Mouse (Mus musculus): ENCODE data around the gene Mthfd1. TPM values are rescaled to one million over a fixed set of nuclear protein-coding genes. Genes with fewer than 3 reads are reported as not detected.

Gene Mthfd1
- total and polyA plus RNA-seq, 3 experiments = 110 to 133 (median 112) TPM

- Histone ChIP-seq H3K4me1 (ENCODE audit: control insufficient read depth in 1 of 2, insufficient read depth in 2 of 2) (peaks cover 7 to 60% of the 10 kb centered on the region in 2 experiments; a peak in 3 of 4 replicates), H3K79me2 (replicated peaks; ENCODE audit: control insufficient read depth, extremely low read depth, insufficient read depth, poor library complexity, severe bottlenecking) (peaks cover 72% of the 10 kb centered on the region), H3K27me3 (replicated peaks) (no peaks in the 10 kb centered on the region), H3K9ac (ENCODE audit: insufficient read depth, low read depth) (peak overlapping the region; percentile 29), H3K36me3 (replicated peaks in 1 of 2; ENCODE audit: control insufficient read depth in 1 of 2, insufficient read depth in 1 of 2, low read length in 1 of 2) (peaks cover 0 to 15% of the 10 kb centered on the region in 2 experiments), H3K27ac (ENCODE audit: insufficient read depth, low read depth) (no peak overlapping the region), H3K9me3 (replicated peaks; ENCODE audit: low read length) (no peaks in the 10 kb centered on the region), H3K4me3 (replicated peaks in 1 of 3; ENCODE audit: low read depth in 2 of 3, low read length in 2 of 3, poor library complexity in 1 of 3) (peak overlapping the region in 1 of 3 experiments; percentile 4), H3K4me2 (ENCODE audit: insufficient read depth, low read depth, poor library complexity, severe bottlenecking) (peak overlapping the region; percentile 88)
- dilution Hi-C loops (cut with MboI; ENCODE audit: extremely low pct_ligation_motif_present, extremely low pct_unique_long_range_greater_than_20kb, low sequenced_read_pairs) (no loop called here), in situ Hi-C loops (cut with MboI; ENCODE audit: low pct_ligation_motif_present, low pct_unique_long_range_greater_than_20kb, low sequenced_read_pairs) (loop anchor here (10.0 kb wide), 1 partner anchor 229 kb away; no protein-coding TSS in a partner anchor)
- no peak for DNase-seq (ENCODE audit: extremely low read depth)
- TF ChIP-seq HCFC1 (IDR thresholded peaks at IDR 0.05; ENCODE audit: low read depth, low read length) (no peak), POLR2A (IDR thresholded peaks at IDR 0.05; ENCODE audit: low read depth, low read length) (no peak), TBP (conservative IDR thresholded peaks at IDR 0.05; ENCODE audit: low read depth, low read length) (no peak), MAX (IDR thresholded peaks at IDR 0.05; ENCODE audit: low read length) (no peak), JUN (IDR thresholded peaks at IDR 0.05; ENCODE audit: insufficient read depth, low read depth, low read length) (no peak), ZMIZ1 (IDR thresholded peaks at IDR 0.05; ENCODE audit: low read depth, low read length) (no peak), CTCF (conservative IDR thresholded peaks at IDR 0.05 in 1 of 2, IDR thresholded peaks at IDR 0.05 in 1 of 2; ENCODE audit: low read depth in 2 of 2, low read length in 2 of 2) (no peak), GABPA (IDR thresholded peaks at IDR 0.05; ENCODE audit: insufficient replicate concordance, low read depth, low read length) (no peak), MYC (IDR thresholded peaks at IDR 0.05; ENCODE audit: low read depth, low read length) (no peak), EP300 (IDR thresholded peaks at IDR 0.05; ENCODE audit: low read length) (no peak), ELF1 (IDR thresholded peaks at IDR 0.05; ENCODE audit: low read depth, low read length) (no peak), BHLHE40 (IDR thresholded peaks at IDR 0.05; ENCODE audit: low read depth, low read length) (no peak), USF2 (conservative IDR thresholded peaks at IDR 0.05; ENCODE audit: low read depth, low read length) (no peak), TCF12 (IDR thresholded peaks at IDR 0.05; ENCODE audit: low read depth, low read length) (no peak), E2F4 (IDR thresholded peaks at IDR 0.05; ENCODE audit: insufficient replicate concordance, low read depth, low read length) (no peak), NRF1 (IDR thresholded peaks at IDR 0.05; ENCODE audit: low read depth, low read length) (no peak), CHD2 (IDR thresholded peaks at IDR 0.05; ENCODE audit: low read length) (no peak), MAZ (IDR thresholded peaks at IDR 0.05; ENCODE audit: low read depth, low read length) (no peak)
Observed at GRCm38 (mm10) chr12:76366276-76366675, 111.2 kb downstream of the Mthfd1 start.

GRCm38 (mm10) chr12:76367096-76367995, 112.2 kb downstream of the Mthfd1 start:
- in situ Hi-C loops (cut with MboI; ENCODE audit: low pct_ligation_motif_present, low pct_unique_long_range_greater_than_20kb, low sequenced_read_pairs) = loop anchor here (10.0 kb wide), 1 partner anchor 227 kb away; no protein-coding TSS in a partner anchor

More at GRCm38 (mm10) chr12:76367096-76367995, 112.2 kb downstream of the Mthfd1 start:
- peak overlapping the region; percentile 88 for H3K4me2 ChIP-seq (ENCODE audit: insufficient read depth, low read depth, poor library complexity, severe bottlenecking)
- peaks cover 0 to 10% of the 10 kb centered on the region in 2 experiments for H3K36me3 ChIP-seq (replicated peaks in 1 of 2; ENCODE audit: control insufficient read depth in 1 of 2, insufficient read depth in 1 of 2, low read length in 1 of 2)
- TF ChIP-seq MEF2A (IDR thresholded peaks at IDR 0.05; ENCODE audit: borderline replicate concordance, low read depth, low read length) (no peak), GABPA (IDR thresholded peaks at IDR 0.05; ENCODE audit: insufficient replicate concordance, low read depth, low read length) (no peak), MXI1 (IDR thresholded peaks at IDR 0.05; ENCODE audit: low read depth, low read length) (no peak; the same call in 1 of the 2 replicates), POLR2A (IDR thresholded peaks at IDR 0.05; ENCODE audit: low read depth, low read length) (peak; percentile 60), TBP (conservative IDR thresholded peaks at IDR 0.05; ENCODE audit: low read depth, low read length) (peak; percentile 42; the same call in 1 of the 2 replicates), HCFC1 (IDR thresholded peaks at IDR 0.05; ENCODE audit: low read depth, low read length) (no peak; the same call in 1 of the 2 replicates), EP300 (IDR thresholded peaks at IDR 0.05; ENCODE audit: low read length) (peak; percentile 7; the same call in 1 of the 2 replicates), RCOR1 (conservative IDR thresholded peaks at IDR 0.05; ENCODE audit: low read depth, low read length) (no peak), SIN3A (IDR thresholded peaks at IDR 0.05; ENCODE audit: low read length) (no peak), MAFK (IDR thresholded peaks at IDR 0.05; ENCODE audit: insufficient replicate concordance, low read length) (no peak), TCF12 (IDR thresholded peaks at IDR 0.05; ENCODE audit: low read depth, low read length) (peak; percentile 18; the same call in 1 of the 2 replicates), ZC3H11A (IDR thresholded peaks at IDR 0.05; ENCODE audit: low read depth, low read length) (no peak), NELFE (IDR thresholded peaks at IDR 0.05; ENCODE audit: low read depth, low read length) (peak; percentile 39; the same call in 1 of the 2 replicates), SMC3 (IDR thresholded peaks at IDR 0.05; ENCODE audit: low read depth, low read length) (no peak)
- dilution Hi-C loops (cut with MboI; ENCODE audit: extremely low pct_ligation_motif_present, extremely low pct_unique_long_range_greater_than_20kb, low sequenced_read_pairs) = no loop called here
- DNase-seq (ENCODE audit: extremely low read depth) = no peak
- H3K79me2 ChIP-seq (replicated peaks; ENCODE audit: control insufficient read depth, extremely low read depth, insufficient read depth, poor library complexity, severe bottlenecking) = peaks cover 76% of the 10 kb centered on the region
- H3K9ac ChIP-seq (ENCODE audit: insufficient read depth, low read depth) = peak overlapping the region; percentile 96
- peak overlapping the region; percentile 62 for H3K27ac ChIP-seq (ENCODE audit: insufficient read depth, low read depth)
- peaks cover under 1 to 49% of the 10 kb centered on the region in 2 experiments; a peak in 3 of 4 replicates for H3K4me1 ChIP-seq (ENCODE audit: control insufficient read depth in 1 of 2, insufficient read depth in 2 of 2)
- peak overlapping the region; percentile 75 to 99 (median 76) for H3K4me3 ChIP-seq (replicated peaks in 1 of 3; ENCODE audit: low read depth in 2 of 3, low read length in 2 of 3, poor library complexity in 1 of 3)
- H3K27me3 ChIP-seq (replicated peaks) = no peaks in the 10 kb centered on the region
- H3K9me3 ChIP-seq (replicated peaks; ENCODE audit: low read length) = no peaks in the 10 kb centered on the region

Measured in CH12.LX (cell line).